Mouse (Mus musculus): ENCODE data around the gene Efna5.

DNA sequence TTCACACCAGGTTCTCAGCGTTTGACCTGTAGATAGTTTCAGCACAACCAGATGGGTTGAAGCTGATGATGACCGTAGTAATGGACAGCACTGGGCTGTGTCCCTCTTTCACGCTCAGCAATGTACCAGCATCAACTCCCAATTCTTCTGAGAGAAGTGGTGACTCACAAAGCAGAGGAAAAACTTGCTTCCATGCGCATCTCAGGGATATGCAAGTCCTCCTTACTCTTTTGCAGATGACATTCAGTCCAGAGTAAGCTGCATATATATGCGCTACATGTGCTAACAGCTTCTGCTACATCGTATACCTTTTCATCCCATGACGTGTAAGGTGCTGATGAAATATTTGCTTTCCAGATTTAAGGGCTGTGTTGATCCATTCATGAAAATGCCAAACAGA lies 224.1 kb downstream of the Efna5 start:
- TF ChIP-seq CTCF (IDR thresholded peaks at IDR 0.05; ENCODE audit: borderline replicate concordance, extremely low read depth, insufficient read depth, insufficient read length): no peak
- no peak for TF ChIP-seq POLR2A (IDR thresholded peaks at IDR 0.05; ENCODE audit: borderline replicate concordance, extremely low read depth, insufficient read depth, insufficient read length, poor library complexity, severe bottlenecking)

Data from brain, embryonic 14.5 days (tissue).